ENCODE assay signal across 10 mouse cellular contexts in genomic region chr8:120751226-120752081, GRCm38 (mm10). TPM values are rescaled to one million over a fixed set of nuclear protein-coding genes. Genes with fewer than 3 reads are reported as not detected.
A peak's percentile ranks its signal among the peaks of the same experiment; 100 is the strongest.
DNase-seq lines count a peak whose midpoint lies in the region; ATAC-seq lines count a peak whose summit lies in the region.
"Had no signal": no experiment of that assay in that cellular context is flagged by ENCODE, and none has a peak within 500 bp of the region (broad histone marks: within the 10 kb centered on the region; RNA-seq: fewer than 3 reads in every experiment).

No protein-coding gene starts in this region.

- peak; percentile 36 to 59 for DNase-seq in adrenal gland, adult (ENCODE audit: inconsistent age in 2 of 2, low spot score in 1 of 2)
- no peak for DNase-seq in adrenal gland, postnatal 36 days
- no peak for DNase-seq in liver, embryonic 11.5 days (ENCODE audit: low spot score)
- DNase-seq in thymus, postnatal 36 days: peak; percentile 69 to 78
- DNase-seq in urinary bladder, postnatal 4 days (ENCODE audit: low spot score in 2 of 2): no peak
- DNase-seq in frontal cortex, postnatal 10 days (ENCODE audit: low spot score in 2 of 2): no peak
- DNase-seq: cerebellum, adult 9-11 months had no signal

- peaks cover 8% of the 10 kb centered on the region for H3K27me3 ChIP-seq in megakaryocyte, embryonic 14.5 days (replicated peaks)
- H3K27me3 ChIP-seq in liver, embryonic 11.5 days (replicated peaks; ENCODE audit: control insufficient read depth, insufficient read depth, low read length): no peaks in the 10 kb centered on the region

- no peak for ATAC-seq in megakaryocyte, adult 5-6 weeks (ENCODE audit: poor library complexity, severe bottlenecking)
- no peak for ATAC-seq in liver, embryonic 11.5 days (replicated peaks; ENCODE audit: low FRiP score)

- peaks cover 39% of the 10 kb centered on the region for H3K36me3 ChIP-seq in megakaryocyte, embryonic 14.5 days (replicated peaks; ENCODE audit: low read length)
- H3K36me3 ChIP-seq in liver, embryonic 11.5 days (ENCODE audit: control insufficient read depth, insufficient read depth, low read length): no peaks in the 10 kb centered on the region

- WGBS in liver, embryonic 11.5 days: 64% methylated on average over 21 of the region's 21 CpGs

- H3K4me2 ChIP-seq in liver, embryonic 11.5 days: peak overlapping the region; percentile 26

- H3K9me3 ChIP-seq in megakaryocyte, embryonic 14.5 days: 0 out of 2 replicates have a peak, but pooled peaks cover 5% of the 10 kb centered on the region
- H3K9me3 ChIP-seq in liver, embryonic 11.5 days (ENCODE audit: control insufficient read depth, low read length): no peaks in the 10 kb centered on the region

- no peak overlapping the region for H3K9ac ChIP-seq in liver, embryonic 11.5 days (ENCODE audit: low read depth, low read length)

- peak overlapping the region; percentile 75 for H3K4me3 ChIP-seq in megakaryocyte, embryonic 14.5 days (replicated peaks)
- no peak overlapping the region for H3K4me3 ChIP-seq in liver, embryonic 11.5 days (ENCODE audit: low read depth, low read length)
- H3K4me3 ChIP-seq: left cerebral cortex, adult 2 months had no signal

- peaks cover 72% of the 10 kb centered on the region for H3K4me1 ChIP-seq in megakaryocyte, embryonic 14.5 days
- peaks cover 15% of the 10 kb centered on the region for H3K4me1 ChIP-seq in liver, embryonic 11.5 days (replicated peaks; ENCODE audit: control insufficient read depth, insufficient read depth, low read length)

- H3K27ac ChIP-seq in liver, embryonic 11.5 days (ENCODE audit: low read depth, low read length): no peak overlapping the region
- H3K27ac ChIP-seq: left cerebral cortex, adult 2 months had no signal

RNA-seq across cellular contexts. Expression of gene Irf8, which starts 15.3 kb away (rescaled TPM):
- total RNA-seq in adrenal gland, postnatal 36 days (2021): 10 to 100 TPM in 1 of 2 experiments, 1 to 10 TPM in 1; 9.8 to 44.7 TPM
- polyA plus RNA-seq in megakaryocyte, embryonic 14.5 days (2012; ENCODE audit: insufficient read depth, low replicate concordance): 14.6 and 50.7 TPM in 2 replicates
- total RNA-seq in megakaryocyte, adult 5-6 weeks (2015): 167 and 175 TPM in 2 replicates
- 282 and 289 TPM in 2 replicates for total RNA-seq in megakaryocyte, adult 5-6 weeks (2017)
- polyA plus RNA-seq in liver, embryonic 11.5 days (2014; fragmentation: Nextera tagmentation; extraction: Ambion mirVana): 10.5 and 12.3 TPM in 2 replicates

Comparison
In these comparisons a context has a peak if more than half of its experiments do, and no peak if none do; other contexts are left out.
1. DNase-seq: peak in adrenal gland, adult (2 of 2) and thymus, postnatal 36 days (2 of 2); none in adrenal gland, postnatal 36 days (0 of 2), liver, embryonic 11.5 days (single experiment), urinary bladder, postnatal 4 days (0 of 2) and frontal cortex, postnatal 10 days (0 of 2).